Mouse (Mus musculus): ENCODE results near the gene Asic2. TPM values are rescaled to one million over a fixed set of nuclear protein-coding genes. Genes with fewer than 3 reads are reported as not detected.

Gene Asic2
- polyA plus RNA-seq, 1 experiment from 2014 or later = 0.07 TPM

DNA sequence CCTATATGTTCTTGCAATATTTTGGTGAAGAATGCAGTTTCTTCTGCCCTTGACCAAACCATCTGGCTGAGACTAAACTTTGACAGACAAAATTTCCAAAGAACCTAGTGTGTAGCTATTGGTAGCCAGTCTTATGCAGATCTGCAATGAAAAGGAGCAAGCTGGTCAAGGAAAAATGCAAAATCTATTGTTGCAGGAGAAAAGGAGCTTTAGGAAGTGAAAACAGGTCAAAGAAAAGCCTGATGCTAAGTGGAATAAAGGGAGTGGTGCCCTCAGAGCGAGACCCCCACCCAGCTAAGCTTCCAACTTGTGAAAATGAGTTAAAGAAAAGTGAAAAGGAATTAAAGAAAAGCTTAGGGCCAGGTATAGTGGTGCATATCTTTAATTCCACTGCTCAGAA lies 135.9 kb downstream of the Asic2 start:
- 59% methylated on average over 1 of the region's 1 CpGs for WGBS
- H3K27ac ChIP-seq (replicated peaks) = no peak overlapping the region
- no peaks in the 10 kb centered on the region for H3K36me3 ChIP-seq
- no peak overlapping the region for H3K4me3 ChIP-seq
- no peak overlapping the region for H3K9ac ChIP-seq
- ATAC-seq (ENCODE audit: extremely low read depth, insufficient number of reproducible peaks, low FRiP score, low TSS enrichment) = no peak
- H3K4me2 ChIP-seq = no peak overlapping the region
- H3K4me1 ChIP-seq = no peaks in the 10 kb centered on the region
- H3K27me3 ChIP-seq (replicated peaks) = no peaks in the 10 kb centered on the region
- H3K9me3 ChIP-seq = no peaks in the 10 kb centered on the region

DNA sequence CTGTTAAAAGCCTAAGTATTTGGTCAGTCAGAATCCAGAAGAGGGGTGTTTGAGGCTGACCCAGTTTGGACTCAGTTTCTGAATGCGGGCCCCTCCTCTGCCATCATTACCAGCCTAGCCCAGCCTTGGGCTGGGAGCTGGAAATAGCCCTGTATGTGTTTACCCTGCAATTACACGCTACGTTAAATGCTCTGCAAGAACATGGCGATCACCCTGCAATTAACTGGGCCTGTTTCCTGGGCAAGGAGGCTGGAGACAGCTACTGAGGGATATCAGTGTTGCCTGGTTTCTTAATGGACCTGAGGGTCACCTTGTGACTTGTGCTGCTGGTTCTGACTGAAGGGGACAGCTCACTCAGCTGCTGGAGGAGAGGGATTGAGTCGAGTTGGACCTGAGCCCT lies 151.7 kb downstream of the Asic2 start:
- no peaks in the 10 kb centered on the region for H3K36me3 ChIP-seq
- H3K4me2 ChIP-seq = no peak overlapping the region
- H3K4me3 ChIP-seq = no peak overlapping the region
- no peak overlapping the region for H3K9ac ChIP-seq
- 62% methylated on average over 5 of the region's 5 CpGs for WGBS
- H3K4me1 ChIP-seq = no peaks in the 10 kb centered on the region
- ATAC-seq (ENCODE audit: extremely low read depth, insufficient number of reproducible peaks, low FRiP score, low TSS enrichment) = no peak
- H3K9me3 ChIP-seq = no peaks in the 10 kb centered on the region
- no peaks in the 10 kb centered on the region for H3K27me3 ChIP-seq (replicated peaks)
- H3K27ac ChIP-seq (replicated peaks) = no peak overlapping the region

DNA sequence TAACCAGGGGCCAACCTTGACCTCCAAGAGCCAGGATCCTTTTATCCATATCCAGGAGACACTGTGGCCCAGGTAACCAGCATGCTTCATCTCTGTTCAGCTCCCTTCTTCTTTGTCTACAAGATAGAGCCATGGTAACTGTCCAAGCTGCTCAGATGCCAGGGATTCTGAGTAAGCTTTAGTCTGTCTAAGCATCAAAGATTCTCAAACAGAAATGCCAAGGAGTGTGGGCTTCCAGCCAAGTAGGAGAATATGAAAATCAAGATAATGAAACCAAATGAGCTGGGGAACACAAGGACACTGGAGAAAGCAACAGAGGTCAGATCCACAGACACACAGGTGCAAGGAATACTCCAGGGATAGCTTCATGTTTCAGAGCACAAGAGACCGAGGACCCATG lies 153.4 kb downstream of the Asic2 start:
- Histone ChIP-seq H3K27ac (replicated peaks) (no peak overlapping the region), H3K9me3 (no peaks in the 10 kb centered on the region), H3K27me3 (replicated peaks) (no peaks in the 10 kb centered on the region), H3K36me3 (no peaks in the 10 kb centered on the region), H3K9ac (no peak overlapping the region), H3K4me3 (no peak overlapping the region), H3K4me2 (no peak overlapping the region), H3K4me1 (peaks cover 8% of the 10 kb centered on the region)
- 80% methylated on average over 1 of the region's 1 CpGs for WGBS
- no peak for ATAC-seq (ENCODE audit: extremely low read depth, insufficient number of reproducible peaks, low FRiP score, low TSS enrichment)

GRCm38 (mm10) chr11:81806905-81807659 lies 161.2 kb downstream of the Asic2 start:
- Histone ChIP-seq H3K4me3 (no peak overlapping the region), H3K36me3 (no peaks in the 10 kb centered on the region), H3K27ac (replicated peaks) (no peak overlapping the region), H3K9me3 (no peaks in the 10 kb centered on the region), H3K9ac (no peak overlapping the region), H3K4me2 (no peak overlapping the region), H3K4me1 (peaks cover 12% of the 10 kb centered on the region), H3K27me3 (replicated peaks) (peaks cover 4% of the 10 kb centered on the region; the same call in 1 of the 2 replicates)
- WGBS = 72% methylated on average over 11 of the region's 11 CpGs
- ATAC-seq (ENCODE audit: extremely low read depth, insufficient number of reproducible peaks, low FRiP score, low TSS enrichment) = no peak

DNA sequence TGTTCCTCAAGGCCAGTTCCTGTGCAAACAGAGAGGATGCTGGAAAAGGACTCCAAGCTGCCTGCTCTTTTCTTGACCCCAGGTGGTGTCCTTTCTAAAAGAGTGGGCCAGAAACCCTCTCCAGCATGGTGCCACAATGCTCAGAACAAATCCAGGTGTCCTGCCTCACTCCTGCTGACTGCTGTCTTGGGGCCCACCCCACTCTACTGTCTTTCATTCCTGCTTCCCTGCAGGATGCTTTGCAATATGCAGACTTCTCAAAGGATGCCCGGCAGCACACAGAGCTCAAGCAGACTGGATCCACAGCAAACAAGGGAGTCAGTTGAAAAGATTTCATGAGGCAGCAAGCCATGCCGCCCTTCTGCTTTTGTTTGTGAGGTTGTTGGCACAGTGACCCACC lies 164.7 kb downstream of the Asic2 start:
- Histone ChIP-seq H3K36me3 (no peaks in the 10 kb centered on the region), H3K27ac (replicated peaks) (no peak overlapping the region), H3K4me2 (no peak overlapping the region), H3K27me3 (replicated peaks) (peaks cover 4% of the 10 kb centered on the region; the same call in 1 of the 2 replicates), H3K9me3 (no peaks in the 10 kb centered on the region), H3K4me1 (0 out of 2 replicates have a peak, but pooled peaks cover 3% of the 10 kb centered on the region), H3K4me3 (no peak overlapping the region), H3K9ac (no peak overlapping the region)
- WGBS = 49% methylated on average over 2 of the region's 2 CpGs
- no peak for ATAC-seq (ENCODE audit: extremely low read depth, insufficient number of reproducible peaks, low FRiP score, low TSS enrichment)

DNA sequence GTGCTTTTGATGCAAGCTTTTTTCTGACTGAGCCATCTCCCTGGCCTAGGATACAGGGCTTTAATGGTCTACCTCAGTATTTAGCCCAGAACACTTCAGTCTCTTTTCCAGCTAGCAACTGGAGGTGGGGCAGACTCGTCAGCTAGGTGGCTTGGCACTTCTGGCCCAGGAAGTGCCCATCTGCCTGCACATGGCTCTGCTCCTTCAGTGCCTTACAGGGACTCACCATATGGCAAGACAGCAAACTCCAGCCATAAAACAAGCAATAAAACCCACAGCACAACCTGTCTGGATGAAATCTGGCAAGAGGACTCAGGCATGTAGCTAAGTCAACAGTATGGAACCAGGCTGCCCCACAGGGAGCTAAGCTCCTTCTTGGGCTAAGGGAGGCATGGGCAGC lies 165.6 kb downstream of the Asic2 start:
- no peak overlapping the region for H3K27ac ChIP-seq (replicated peaks)
- no peak overlapping the region for H3K4me2 ChIP-seq
- ATAC-seq (ENCODE audit: extremely low read depth, insufficient number of reproducible peaks, low FRiP score, low TSS enrichment) = no peak
- H3K4me3 ChIP-seq = no peak overlapping the region
- H3K4me1 ChIP-seq = 0 out of 2 replicates have a peak, but pooled peaks cover 3% of the 10 kb centered on the region
- H3K27me3 ChIP-seq (replicated peaks) = peaks cover 6% of the 10 kb centered on the region; the same call in 1 of the 2 replicates
- H3K9me3 ChIP-seq = no peaks in the 10 kb centered on the region
- WGBS = 54% methylated on average over 1 of the region's 1 CpGs
- no peak overlapping the region for H3K9ac ChIP-seq
- H3K36me3 ChIP-seq = no peaks in the 10 kb centered on the region

DNA sequence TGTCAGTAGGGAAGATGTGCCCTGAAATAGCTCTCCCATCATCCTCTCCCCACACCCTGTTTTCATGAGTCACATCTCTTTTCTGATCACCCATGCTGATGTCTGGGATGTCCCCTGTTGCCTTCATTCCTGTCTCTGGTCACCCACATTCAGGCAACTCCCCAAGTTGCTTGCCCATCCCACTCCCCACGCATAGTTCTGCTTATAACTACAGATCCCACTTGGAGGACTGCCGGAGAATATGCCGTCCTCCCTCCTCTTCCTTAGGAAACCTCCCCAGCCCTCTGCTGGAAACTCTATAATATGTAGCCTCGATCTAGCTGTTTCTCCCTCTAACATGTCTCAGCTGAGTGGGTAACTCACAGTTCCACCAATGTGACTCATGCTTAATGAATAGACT lies 167.4 kb downstream of the Asic2 start:
- H3K9ac ChIP-seq = no peak overlapping the region
- no peaks in the 10 kb centered on the region for H3K9me3 ChIP-seq
- no peak overlapping the region for H3K4me2 ChIP-seq
- ATAC-seq (ENCODE audit: extremely low read depth, insufficient number of reproducible peaks, low FRiP score, low TSS enrichment) = no peak
- H3K36me3 ChIP-seq = no peaks in the 10 kb centered on the region
- H3K4me3 ChIP-seq = no peak overlapping the region
- peaks cover 15% of the 10 kb centered on the region; the same call in 1 of the 2 replicates for H3K27me3 ChIP-seq (replicated peaks)
- no peak overlapping the region for H3K27ac ChIP-seq (replicated peaks)
- H3K4me1 ChIP-seq = 0 out of 2 replicates have a peak, but pooled peaks cover 3% of the 10 kb centered on the region
- 68% methylated on average over 4 of the region's 4 CpGs for WGBS

DNA sequence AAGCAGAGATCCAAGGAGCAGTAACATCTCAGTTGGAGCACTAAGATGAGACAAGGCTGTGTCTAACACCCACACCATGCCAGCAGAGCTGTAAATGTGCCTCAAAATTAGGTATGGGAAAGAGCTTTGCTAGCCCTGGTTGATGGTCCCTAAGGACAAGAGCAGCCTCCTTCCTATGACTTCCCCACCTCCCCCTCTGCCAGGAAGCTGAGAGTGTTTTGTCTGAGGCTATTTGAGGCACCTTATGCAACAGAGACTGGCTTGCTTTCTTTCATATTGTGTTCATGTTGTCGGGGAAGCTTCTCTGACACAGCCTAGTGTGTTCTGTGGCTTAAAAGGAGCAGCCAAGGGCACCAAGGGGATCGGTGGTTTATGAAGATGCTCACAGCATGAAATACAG lies 174.7 kb downstream of the Asic2 start:
- H3K27ac ChIP-seq (replicated peaks) = no peak overlapping the region
- H3K4me2 ChIP-seq = no peak overlapping the region
- H3K27me3 ChIP-seq (replicated peaks) = peaks cover 15% of the 10 kb centered on the region; the same call in 1 of the 2 replicates
- H3K4me1 ChIP-seq = peaks cover 5% of the 10 kb centered on the region; the same call in 1 of the 2 replicates
- H3K4me3 ChIP-seq = no peak overlapping the region
- ATAC-seq (ENCODE audit: extremely low read depth, insufficient number of reproducible peaks, low FRiP score, low TSS enrichment) = no peak
- H3K36me3 ChIP-seq = no peaks in the 10 kb centered on the region
- H3K9me3 ChIP-seq = no peaks in the 10 kb centered on the region
- WGBS = 60% methylated on average over 2 of the region's 2 CpGs
- no peak overlapping the region for H3K9ac ChIP-seq

GRCm38 (mm10) chr11:81791579-81791978 lies 176.7 kb downstream of the Asic2 start:
- WGBS = 25% methylated on average over 1 of the region's 1 CpGs
- no peak for ATAC-seq (ENCODE audit: extremely low read depth, insufficient number of reproducible peaks, low FRiP score, low TSS enrichment)
- 0 out of 2 replicates have a peak, but pooled peaks cover 3% of the 10 kb centered on the region for H3K27me3 ChIP-seq (replicated peaks)

DNA sequence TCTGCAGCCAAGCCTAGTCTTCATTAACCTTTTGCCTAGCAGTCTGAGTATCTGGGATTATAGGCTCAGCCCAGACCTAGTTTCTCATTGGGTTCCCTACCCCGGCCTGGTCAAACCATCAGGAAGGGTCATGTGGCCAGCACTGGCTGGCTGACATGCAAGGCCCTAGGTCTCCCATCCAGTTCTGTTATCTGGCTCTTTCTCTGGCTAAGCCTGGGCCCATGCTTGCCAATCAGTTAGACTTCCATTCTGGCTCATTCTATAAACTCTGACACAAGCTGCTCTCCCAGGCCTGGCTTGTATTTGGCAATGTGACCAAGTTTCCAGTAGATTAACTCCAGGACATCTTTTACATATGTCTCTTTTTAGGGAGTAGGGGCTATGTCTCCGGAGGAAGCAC lies 187.7 kb downstream of the Asic2 start:
- Histone ChIP-seq H3K4me3 (no peak overlapping the region), H3K4me2 (no peak overlapping the region), H3K9ac (no peak overlapping the region), H3K27me3 (replicated peaks) (0 out of 2 replicates have a peak, but pooled peaks cover 4% of the 10 kb centered on the region), H3K9me3 (no peaks in the 10 kb centered on the region), H3K36me3 (no peaks in the 10 kb centered on the region), H3K4me1 (no peaks in the 10 kb centered on the region), H3K27ac (replicated peaks) (no peak overlapping the region)
- no peak for ATAC-seq (ENCODE audit: extremely low read depth, insufficient number of reproducible peaks, low FRiP score, low TSS enrichment)
- 65% methylated on average over 2 of the region's 2 CpGs for WGBS

More at GRCm38 (mm10) chr11:81791579-81791978, 176.7 kb downstream of the Asic2 start:
- Histone ChIP-seq H3K36me3 (no peaks in the 10 kb centered on the region), H3K9me3 (no peaks in the 10 kb centered on the region), H3K4me2 (no peak overlapping the region), H3K4me1 (peaks cover 5% of the 10 kb centered on the region; the same call in 1 of the 2 replicates), H3K4me3 (no peak overlapping the region), H3K27ac (replicated peaks) (no peak overlapping the region), H3K9ac (no peak overlapping the region)

DNA sequence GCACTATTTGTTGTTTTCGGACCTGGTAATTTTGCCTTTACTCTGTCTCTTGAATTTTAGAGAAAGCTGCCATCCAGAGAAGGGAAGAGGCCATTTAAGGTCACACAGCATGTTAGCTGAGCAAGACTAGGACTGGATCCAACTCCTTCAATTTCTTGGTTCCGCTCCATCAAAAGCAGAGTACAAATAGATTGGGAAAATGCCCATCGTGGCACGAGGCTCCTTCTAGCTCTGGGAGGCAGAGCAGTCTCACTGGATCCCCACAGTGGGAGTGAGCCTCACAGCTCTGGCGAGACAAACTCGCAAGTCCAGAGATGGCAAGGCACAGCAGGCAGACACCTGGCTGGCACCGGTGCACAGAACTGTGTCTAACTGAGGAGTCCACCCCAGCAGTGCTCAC lies 188.4 kb downstream of the Asic2 start:
- no peak for ATAC-seq (ENCODE audit: extremely low read depth, insufficient number of reproducible peaks, low FRiP score, low TSS enrichment)
- Histone ChIP-seq H3K27me3 (replicated peaks) (0 out of 2 replicates have a peak, but pooled peaks cover 4% of the 10 kb centered on the region), H3K36me3 (no peaks in the 10 kb centered on the region), H3K27ac (replicated peaks) (no peak overlapping the region), H3K4me1 (no peaks in the 10 kb centered on the region), H3K9me3 (no peaks in the 10 kb centered on the region), H3K4me2 (no peak overlapping the region), H3K4me3 (no peak overlapping the region), H3K9ac (no peak overlapping the region)
- WGBS = 74% methylated on average over 7 of the region's 7 CpGs

Measured in heart, embryonic 13.5 days (tissue).